Mouse (Mus musculus) spleen, postnatal 14 days (tissue): ENCODE data around the gene Smco3.
"Not testable (repeated sequence)": the region's sequence is repeated elsewhere in the genome, so short reads cannot be mapped to it uniquely, and the experiment has no call there.

Experiments used
- DNase-seq, 2 experiments: peaks; one replicate each; pipeline ENCODE4 v3.0.0; 2021 to 2022; ENCODE audit warnings: low spot score in 2 of 2

Gene Smco3

GRCm38 (mm10) chr6:136835352-136835751 lies at the start of gene Smco3:
Gene Smco3, minus strand, starts transcription at chr6:136835452.
- DNase-seq: no peak

- DNase-seq: not testable (repeated sequence)
Measured at GRCm38 (mm10) chr6:136884766-136885165, 49.5 kb upstream of the Smco3 start.

- no peak for DNase-seq
Measured at GRCm38 (mm10) chr6:136883961-136884360, 48.7 kb upstream of the Smco3 start.

- DNase-seq: no peak
Measured at GRCm38 (mm10) chr6:136883431-136883915, 48.2 kb upstream of the Smco3 start.

- no peak for DNase-seq
Measured at GRCm38 (mm10) chr6:136881678-136882077, 46.4 kb upstream of the Smco3 start.

GRCm38 (mm10) chr6:136875670-136876069 lies 40.4 kb upstream of the Smco3 start, which contains the start of gene Mgp:
Gene Mgp, minus strand, starts transcription at chr6:136875823.
- no peak for DNase-seq

- DNase-seq: no peak
Measured at GRCm38 (mm10) chr6:136874599-136874998, 39.3 kb upstream of the Smco3 start.

- DNase-seq: no peak
Measured at GRCm38 (mm10) chr6:136868921-136869320, 33.7 kb upstream of the Smco3 start.

GRCm38 (mm10) chr6:136866150-136866549 lies 30.9 kb upstream of the Smco3 start:
- no peak for DNase-seq

- no peak for DNase-seq
Measured at GRCm38 (mm10) chr6:136865360-136865759, 30.1 kb upstream of the Smco3 start.

- DNase-seq: no peak
Measured at GRCm38 (mm10) chr6:136861020-136861419, 25.8 kb upstream of the Smco3 start.

- no peak for DNase-seq
Measured at GRCm38 (mm10) chr6:136858420-136858819, 23.2 kb upstream of the Smco3 start.

GRCm38 (mm10) chr6:136857873-136858260 lies 22.6 kb upstream of the Smco3 start:
- DNase-seq: no peak

GRCm38 (mm10) chr6:136857186-136857872 lies 22.1 kb upstream of the Smco3 start, which contains the start of gene Art4:
Gene Art4, minus strand, starts transcription at chr6:136857733.
- peak; percentile 59 to 70 for DNase-seq

GRCm38 (mm10) chr6:136856071-136856636 lies 20.9 kb upstream of the Smco3 start:
- peak in 1 of 2 experiments; percentile 17 for DNase-seq

- no peak for DNase-seq
Measured at GRCm38 (mm10) chr6:136855183-136855582, 19.9 kb upstream of the Smco3 start.

- no peak for DNase-seq
Measured at GRCm38 (mm10) chr6:136854361-136854781, 19.1 kb upstream of the Smco3 start.

- DNase-seq: no peak
Measured at GRCm38 (mm10) chr6:136852762-136853161, 17.5 kb upstream of the Smco3 start.

GRCm38 (mm10) chr6:136852348-136852747 lies 17.1 kb upstream of the Smco3 start:
- no peak for DNase-seq

- DNase-seq: no peak
Measured at GRCm38 (mm10) chr6:136850267-136850666, 15.0 kb upstream of the Smco3 start.

- DNase-seq: no peak
Measured at GRCm38 (mm10) chr6:136848971-136849370, 13.7 kb upstream of the Smco3 start.

GRCm38 (mm10) chr6:136848399-136848798 lies 13.1 kb upstream of the Smco3 start:
- DNase-seq: no peak

GRCm38 (mm10) chr6:136847790-136848189 lies 12.5 kb upstream of the Smco3 start:
- peak; percentile 61 to 76 for DNase-seq
